Mouse (Mus musculus) c-Kit-positive CD71-positive TER-119-negative erythroid progenitor cells, embryonic 14.5 days (primary cell): ENCODE measurements around the gene Slc5a5.
A peak's percentile ranks its signal among the peaks of the same experiment; 100 is the strongest.
"Not testable (repeated sequence)": the region's sequence is repeated elsewhere in the genome, so short reads cannot be mapped to it uniquely, and the experiment has no call there.

Source experiments
- DNase-seq: peaks from one replicate; pipeline ENCODE4 v3.0.0-alpha.2; 2013; ENCODE audit warnings: low read depth

The Slc5a5 gene

DNA sequence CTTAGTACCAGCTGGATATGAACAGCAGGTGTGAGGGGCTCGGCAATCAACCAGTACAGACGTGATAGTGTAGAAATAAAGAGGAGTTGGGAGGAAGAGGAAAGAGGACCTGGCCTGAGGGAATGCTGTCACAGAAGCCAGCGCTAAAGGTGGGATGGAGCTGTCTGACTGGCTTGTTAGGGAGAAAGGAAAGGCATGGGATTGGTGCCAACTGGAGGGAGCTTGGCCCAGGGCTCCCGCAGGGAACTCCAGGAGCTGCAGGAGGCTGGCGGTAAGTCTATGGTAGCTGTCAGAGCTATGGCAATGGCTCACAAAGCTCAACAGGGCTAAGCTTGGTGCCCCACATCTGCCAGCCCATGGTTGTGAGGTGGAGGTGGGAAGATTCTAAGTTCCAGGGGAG, 9.7 kb upstream of the Slc5a5 start:
- no peak for DNase-seq

DNA sequence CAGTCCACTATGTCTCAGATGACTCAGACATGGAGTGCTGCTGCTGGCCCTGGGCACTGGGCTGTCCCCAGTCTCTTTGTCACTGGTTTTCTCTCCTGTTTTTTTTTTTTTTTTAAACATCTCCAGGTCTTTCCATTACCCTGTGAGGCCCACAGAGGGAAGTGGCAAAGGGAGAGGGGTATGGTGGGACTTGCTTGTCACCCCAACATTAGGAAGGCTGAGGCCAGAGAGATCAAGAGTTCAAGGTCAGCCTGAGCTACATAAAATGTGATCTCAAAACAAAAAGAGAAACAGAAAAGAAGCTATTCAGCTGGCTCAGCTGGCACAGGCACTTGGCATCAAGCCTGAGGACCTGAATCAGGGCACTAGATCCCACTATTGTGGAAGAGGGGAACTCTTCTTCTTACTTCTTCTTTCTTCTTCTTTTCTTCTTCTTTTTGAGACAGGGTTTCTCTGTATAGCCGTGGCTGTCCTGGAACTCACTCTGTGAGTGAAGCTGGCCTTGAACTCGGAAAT, 8.4 kb upstream of the Slc5a5 start:
- DNase-seq, result no peak

DNA sequence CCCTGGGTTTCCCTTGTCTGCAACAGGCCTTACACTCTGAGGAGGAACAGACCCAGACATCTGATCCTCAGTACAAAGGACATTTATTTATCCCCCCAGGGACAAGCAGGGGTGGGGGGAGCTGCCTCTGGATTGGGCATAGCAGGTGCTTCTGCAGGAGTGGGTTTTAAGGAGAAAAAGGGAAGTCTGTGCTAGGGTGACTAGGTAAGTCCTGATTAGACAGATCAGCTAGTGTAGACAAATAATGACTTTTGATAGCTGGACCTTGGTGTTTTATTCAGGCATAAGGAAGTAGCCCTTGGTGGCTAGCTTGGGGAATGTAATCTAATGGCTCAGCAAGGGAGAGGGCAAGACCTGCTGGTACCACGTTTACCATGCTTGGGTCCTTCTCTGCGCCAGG, 6.7 kb upstream of the Slc5a5 start:
- no peak for DNase-seq

DNA sequence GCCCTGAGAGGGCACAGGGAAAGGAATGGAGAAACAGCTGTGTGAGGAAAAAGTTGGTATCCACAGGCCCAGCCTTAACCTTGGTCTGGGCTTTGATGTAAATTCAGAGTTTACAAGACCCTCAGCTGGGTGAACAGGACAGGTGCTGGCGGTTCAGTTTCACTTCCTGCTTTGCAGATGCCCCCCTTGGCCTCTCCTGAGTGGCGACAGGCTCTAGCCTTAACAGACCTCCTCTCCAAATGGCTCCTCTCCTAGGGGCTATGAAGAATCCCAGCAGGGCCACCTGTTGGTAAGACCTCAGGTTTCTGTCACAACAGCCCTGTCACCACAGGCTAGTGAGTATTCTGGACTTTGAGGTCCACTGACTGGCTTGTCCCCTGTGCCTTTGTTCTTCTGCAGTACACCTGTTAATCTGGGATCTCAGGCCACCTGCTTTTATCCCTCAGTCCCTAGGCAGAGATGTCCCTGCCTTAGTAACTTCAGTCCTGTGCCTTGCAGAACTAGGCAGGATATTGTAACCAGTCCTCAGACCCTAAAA, 6.2 kb upstream of the Slc5a5 start:
- no peak for DNase-seq

DNA sequence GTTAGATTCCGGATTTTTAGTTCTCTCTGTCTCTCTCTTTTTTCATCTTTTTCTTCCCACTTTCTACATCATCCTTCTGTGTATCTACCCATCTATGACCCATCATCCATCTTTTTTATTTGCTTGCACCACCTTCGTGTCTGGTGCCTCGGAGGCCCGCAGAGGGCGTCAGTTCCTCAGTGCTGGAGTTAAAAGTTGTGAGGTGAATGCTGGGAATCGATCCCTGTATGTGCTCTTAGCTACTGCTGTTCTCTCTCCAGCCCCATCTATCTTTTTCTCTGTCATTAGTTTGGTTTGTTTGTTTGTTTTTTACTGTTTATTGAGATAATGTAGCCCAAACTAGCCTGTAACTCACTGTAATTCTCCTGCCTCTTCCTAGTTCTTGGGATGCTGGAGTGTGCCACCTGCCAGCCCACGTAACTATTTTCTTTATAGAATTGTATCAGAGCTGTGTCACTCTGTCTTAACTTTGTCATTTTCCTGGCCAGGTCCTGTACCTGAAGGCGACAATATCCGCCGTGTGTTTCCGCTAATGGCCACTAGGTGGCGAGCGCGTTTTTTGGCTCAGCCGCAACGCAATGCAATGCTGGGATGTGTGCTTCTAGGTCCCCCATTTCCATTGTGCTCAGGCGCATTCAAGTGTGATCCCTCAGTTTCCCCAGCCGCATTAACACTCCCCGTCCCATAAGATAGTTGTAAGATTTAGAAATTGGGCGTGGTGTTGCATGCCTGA, 5.3 kb upstream of the Slc5a5 start:
- peak; percentile 75 for DNase-seq

DNA sequence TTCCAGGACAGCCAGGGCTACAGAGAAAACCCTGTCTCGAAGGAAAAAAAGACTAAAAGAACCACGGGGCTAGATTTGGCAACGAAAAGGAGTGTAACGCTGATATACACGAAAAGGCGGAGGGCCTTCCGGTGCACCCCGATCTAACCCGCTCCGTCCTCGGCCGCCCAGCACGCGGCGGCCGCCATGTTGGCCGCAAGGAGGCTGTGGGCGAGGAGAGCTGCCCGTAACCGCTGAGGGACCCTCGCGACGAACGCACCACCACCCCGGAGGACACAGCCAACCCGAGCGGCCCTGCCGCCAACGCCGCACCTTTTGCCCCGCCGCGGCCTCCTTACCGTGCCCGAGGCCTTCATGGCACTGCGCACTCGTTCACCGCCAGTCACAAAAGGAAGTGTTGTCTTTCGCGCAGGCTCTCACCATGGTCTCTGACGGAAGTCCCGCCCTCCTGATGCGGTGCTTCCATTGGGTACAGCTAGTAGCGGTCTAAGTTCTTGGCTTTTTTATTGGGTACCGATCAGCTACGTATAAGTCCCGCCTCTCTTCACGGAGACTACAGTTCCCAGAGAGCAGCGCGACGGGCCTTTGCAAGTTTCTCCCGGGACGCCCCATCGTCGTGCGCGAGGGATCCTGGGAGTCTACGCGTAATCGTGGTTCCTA, 4.6 kb upstream of the Slc5a5 start, which contains the start of gene Rpl18a:
Rpl18a (minus strand) TSS at position 392 of the 660 bp plus-strand sequence.
- peak; percentile 97 for DNase-seq

DNA sequence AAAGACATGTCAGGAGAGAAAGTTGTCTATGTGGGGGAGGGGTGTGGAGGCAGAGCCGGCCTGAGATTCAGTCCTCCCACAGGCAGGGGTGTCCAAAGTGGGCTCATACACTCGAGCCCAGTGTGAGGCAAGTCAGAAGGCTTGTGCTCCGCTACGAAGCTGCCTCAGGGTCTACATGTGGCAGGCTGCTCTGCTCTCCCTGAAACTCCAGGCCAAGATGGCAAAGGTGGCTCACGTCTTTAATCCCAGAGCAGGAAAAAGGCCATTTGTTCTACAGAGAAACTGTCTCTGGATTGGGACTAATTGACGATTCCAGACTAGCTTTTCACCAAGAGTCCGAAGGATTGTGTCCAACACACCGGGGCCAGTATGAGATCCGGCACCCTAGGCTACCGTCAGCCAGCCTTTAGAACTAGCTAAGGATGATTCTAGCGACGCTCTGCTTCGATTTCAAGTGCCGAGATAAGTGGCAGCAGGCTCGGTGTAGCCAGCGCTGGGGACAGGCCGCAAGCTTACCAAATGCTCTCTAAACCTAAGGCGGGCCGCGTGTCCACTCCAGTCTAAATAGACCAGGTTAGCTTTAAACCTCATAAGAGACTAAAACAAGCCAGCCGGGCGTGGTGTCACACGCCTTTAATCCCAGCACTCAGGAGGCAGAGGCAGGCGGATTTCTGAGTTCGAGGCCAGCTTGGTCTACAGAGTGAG, 3.9 kb upstream of the Slc5a5 start:
- no peak for DNase-seq

DNA sequence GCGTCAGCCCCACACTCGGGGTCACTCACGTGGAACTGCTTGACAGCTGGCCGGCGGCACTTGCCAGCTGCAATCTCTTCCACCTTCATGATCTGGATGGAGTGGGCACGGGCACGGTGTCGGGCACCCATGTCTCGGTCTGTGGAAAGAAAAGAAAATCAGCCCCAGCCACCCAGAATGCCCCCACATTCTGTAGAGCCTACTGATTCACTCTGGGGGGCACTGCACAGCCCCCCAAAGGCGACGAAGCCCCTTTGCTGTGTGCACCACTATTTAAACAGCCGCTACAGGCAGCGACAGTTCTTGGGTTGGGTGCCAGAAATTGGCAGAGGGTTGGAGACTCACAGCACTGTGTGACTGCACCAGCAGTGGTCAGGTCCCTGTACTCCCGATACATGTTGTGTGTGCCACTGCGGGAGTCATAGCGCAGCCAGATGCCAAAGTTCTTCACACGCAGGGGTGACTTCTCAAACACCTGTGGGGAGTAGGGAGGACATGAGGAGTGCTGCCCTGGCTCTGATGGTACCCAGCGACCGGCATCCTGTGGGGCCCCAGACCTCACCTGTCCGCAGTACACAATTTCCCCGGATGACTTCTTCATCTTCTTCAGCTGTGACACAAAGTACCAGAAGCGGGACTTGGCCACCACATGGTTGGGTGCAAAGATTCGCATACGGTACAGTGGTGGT, 3.2 kb upstream of the Slc5a5 start:
- DNase-seq, result not testable (repeated sequence)

DNA sequence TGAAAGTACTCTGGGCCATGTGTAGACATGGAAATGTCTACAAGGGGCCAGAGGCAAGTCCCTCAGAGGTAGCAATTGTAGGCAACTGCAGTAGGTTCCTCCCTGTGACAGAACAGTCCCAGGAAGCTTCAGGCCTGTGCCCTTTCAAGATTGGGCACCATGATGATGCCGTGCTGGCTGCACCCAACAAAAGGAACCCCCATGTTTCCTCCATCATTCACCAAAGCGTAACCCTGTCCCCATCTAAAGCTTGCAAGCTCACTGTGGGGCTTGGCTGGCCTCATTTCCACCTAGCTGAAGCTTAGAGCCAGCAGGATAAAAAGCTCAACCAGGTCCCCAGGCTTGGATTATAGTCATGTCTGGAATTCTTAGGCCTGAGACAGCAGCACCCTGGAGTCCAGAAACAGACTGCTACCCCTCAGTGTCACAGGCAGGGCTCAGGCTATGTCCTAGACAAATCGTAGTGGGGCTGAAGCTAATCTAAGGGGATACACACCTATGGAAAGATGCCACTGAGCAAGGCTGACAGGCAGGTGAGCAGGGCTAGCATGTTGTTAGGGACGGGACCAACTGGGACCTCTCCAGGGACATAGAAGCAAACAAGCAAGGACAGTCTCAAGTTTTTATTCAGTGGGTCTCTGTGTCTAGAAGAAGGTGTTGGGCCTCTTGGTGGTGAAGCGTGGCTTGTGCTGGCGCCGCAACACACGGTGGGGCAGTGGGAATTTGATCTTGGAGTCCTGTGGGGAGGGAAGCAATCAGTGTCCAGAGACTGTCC, 2.4 kb upstream of the Slc5a5 start:
- no peak for DNase-seq

DNA sequence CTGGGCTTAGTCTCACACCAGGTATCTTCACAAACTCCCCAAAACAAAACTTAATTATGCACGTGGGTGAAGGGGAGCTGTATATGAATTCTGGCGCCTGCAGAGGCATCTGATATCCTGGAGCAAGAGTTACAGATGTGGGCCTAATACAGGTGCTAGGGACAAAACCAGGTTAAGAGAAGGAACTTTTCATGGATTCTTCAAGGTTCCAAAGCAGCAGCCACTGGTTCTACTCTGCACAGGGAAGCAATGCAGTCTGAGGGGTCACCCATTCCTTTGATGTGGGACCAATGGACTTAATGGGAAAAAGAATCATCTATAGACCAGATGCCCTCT, 1.8 kb upstream of the Slc5a5 start:
- DNase-seq, result no peak

DNA sequence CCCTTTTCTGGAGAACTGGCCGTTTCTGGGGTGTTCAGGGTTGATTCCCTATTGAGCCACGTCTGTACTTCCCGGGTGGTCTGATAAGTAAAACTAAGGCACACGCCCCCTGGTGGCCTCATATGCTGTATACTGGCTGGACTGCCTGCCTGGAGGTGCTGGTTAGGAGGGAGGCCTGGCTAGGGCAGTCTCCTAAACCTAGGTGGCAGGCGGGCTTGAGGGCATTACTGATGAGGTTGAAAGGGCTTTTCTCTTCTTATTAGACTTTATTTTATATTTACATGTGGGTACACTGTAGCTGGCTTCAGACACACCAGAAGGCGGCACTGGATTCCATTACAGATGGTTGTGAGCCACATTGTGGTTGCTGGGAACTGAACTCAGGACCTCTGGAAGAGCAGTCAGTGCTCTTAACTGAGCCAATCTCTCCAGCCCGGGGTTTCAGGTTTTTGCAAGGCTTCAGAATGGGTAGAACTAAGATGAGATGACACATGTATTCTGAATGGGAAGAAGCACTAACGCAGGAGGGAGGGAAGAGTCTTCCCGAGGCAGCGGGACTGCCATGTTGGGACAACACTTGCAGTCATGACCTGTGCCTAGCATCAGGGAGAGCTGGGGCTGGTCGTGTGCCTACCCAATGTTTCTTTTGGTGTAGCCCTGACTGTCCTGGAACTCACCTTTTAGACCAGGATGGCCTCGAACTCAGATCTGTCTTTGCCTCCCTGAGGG, 1.3 kb upstream of the Slc5a5 start:
- DNase-seq, result peak; percentile 89

DNA sequence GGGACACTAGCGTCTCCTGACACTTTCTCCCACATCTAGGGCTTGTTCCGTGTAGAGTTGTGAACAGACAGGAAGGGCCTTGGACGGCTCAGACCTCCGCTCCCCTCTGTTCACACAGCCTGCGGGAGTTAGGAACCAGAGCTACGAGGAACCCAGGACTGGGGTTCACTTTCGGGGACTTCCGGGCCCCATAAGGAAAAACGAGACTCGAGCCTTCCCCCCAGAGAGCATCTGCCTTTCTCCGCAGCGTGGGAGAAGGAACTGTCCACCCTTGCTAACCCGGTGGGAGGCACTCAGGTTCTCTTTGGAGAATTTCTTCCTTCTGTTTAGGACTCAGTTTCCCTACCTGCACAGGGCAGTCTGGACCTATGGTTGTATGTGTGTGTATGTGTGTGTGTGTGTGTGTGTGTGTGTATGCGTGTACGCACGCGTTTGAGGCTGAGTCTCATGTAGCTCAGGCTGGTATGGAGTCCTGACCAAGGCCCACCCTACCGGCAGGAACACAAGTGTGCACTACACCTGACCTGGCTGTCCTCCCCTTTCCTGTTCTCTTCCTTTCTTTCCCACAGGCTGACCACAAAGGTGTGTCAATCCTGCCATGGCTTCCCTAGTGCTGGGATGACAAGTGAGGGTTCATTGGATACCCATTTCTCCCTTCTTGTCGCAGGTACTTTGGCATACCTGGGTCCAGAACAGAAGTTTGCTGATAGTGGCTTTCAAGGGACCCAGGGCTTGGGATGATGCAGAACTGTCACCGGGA, 519 bp upstream of the Slc5a5 start:
- no peak for DNase-seq

DNA sequence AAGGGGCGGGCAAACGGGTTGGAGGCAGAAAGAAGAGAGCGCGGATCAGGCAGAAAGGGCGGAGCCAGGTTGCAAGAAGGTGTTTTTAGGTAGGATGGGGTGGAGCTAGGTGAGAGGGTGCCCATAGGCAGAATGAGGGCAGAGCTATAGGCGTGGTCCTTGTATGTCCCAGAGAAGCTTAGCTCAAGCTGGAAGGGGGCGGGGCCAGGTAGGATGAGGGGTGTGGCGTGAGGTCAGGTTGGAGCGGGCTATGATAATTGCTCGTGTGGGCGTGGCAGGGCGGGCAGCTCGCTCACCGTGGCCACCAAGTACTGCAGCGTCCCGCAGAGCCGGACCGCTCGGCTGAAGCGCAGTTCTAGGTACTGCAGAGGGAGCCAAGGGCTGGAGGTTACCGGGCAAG, 1.2 kb downstream of the Slc5a5 start:
- DNase-seq, result no peak

DNA sequence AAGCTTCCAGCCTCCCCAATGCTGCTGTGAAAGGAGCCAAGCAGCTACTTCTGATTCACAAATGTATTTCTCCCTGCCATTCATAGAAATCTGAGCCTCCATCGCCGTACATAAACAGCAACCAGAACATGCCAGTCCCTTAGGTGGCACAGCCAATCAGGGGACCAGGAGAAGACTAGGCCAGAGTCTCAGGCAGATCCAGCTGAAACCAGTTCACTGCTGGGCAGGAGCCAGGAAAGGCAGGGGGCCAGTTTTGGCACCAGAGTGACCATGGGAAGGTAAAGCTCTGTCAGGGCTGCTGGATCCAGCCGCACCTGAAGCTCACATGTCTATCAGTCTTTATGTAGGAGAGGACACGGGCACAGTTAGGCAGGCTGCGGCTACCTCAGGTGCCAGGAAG, 1.9 kb downstream of the Slc5a5 start:
- no peak for DNase-seq

DNA sequence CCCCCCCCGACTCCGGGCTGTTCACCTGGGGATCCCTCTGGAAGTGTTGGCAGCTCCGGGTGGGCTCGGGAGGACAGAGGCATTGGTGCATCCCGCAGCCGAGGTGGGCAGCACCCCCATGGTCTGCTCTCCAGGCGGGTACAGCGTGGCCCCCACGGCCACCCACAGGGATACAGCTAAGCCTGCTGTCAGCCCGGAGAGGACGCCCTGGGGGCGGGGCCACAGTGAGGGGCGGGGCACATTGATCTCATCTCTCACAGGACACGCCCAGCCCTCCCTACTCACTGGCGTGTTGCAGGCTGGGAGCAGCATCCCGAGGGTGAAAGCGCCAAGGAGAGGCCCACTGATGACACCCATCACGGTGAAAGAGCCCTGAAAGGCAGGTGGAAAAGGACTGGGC, 4.9 kb downstream of the Slc5a5 start:
- DNase-seq, result no peak

DNA sequence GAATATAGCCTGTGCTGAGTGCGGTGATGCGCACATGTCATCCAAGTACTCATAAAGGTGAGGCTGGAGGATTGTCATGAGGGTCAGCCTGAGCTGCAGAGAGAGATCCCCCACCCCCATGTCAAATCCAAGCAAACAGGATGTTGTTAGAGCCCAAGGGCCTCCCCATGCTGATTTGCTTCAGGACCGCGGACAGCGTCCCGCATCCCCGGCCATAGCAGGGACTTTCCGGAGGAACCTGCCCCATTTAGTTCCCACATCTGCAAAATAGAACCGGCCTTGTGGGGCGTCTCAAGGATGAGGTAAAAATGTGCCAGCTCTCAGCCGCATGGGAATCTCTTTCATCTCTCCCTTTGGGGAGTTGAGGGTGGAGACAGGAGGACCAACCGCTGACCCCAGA, 6.9 kb downstream of the Slc5a5 start:
- no peak for DNase-seq

DNA sequence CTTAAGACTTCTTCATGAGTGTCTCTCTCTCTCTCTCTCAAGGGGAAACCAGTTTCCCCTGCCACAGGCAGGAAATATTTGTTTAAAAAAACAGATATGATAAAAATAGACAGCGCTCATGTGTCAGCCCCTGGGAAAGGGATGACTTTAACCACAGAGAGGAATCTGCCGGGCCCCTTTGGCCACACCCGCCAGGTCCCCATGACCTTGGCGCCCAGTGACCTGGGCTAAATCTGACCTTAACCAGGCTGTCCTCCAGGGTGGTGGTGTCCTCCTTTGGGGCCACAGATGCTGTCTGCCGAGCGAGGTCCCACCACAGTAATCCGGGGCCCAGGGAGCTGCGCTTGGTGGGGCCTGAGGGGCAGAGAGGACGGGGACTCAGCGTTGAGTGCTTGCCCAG, 7.9 kb downstream of the Slc5a5 start:
- no peak for DNase-seq

DNA sequence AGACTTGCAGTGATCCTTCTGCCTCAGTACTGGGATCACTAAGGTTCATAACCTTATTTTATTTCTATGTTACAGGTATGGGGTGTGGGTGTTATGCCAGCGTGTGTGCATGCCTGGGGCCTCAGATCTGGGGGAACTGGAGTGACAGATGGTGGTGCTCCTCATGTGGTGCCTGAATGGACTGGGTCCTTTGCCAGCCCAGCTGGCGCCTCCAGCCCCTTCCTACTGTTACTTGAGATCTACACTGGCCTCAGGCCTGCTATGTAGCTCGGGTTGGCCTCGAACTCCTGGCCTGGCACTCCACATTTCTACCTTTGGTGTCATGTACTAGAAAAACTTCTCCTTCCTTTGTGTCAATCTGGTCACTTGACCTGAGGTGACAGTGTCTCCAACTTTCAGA, 8.4 kb downstream of the Slc5a5 start:
- DNase-seq, result no peak

DNA sequence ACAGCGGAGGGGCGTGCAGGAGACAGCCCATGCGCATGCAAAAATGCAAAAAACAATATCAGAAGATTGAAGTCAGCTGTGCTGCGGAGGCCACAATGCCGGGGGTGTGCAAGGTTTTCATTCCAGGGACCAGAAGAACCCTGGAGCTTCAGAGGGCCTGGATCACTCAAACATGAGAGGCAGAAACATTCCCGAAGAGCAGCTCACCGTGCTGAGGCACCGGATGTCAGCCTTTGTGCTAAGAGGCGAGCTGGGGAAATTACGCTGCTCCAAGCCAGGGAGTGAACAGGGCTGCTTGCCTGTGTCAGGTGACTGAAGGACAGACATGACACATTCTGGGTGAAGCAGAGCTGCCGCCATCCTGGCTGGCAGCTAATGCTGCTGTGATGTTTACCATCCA, 12.0 kb downstream of the Slc5a5 start:
- DNase-seq, result no peak

DNA sequence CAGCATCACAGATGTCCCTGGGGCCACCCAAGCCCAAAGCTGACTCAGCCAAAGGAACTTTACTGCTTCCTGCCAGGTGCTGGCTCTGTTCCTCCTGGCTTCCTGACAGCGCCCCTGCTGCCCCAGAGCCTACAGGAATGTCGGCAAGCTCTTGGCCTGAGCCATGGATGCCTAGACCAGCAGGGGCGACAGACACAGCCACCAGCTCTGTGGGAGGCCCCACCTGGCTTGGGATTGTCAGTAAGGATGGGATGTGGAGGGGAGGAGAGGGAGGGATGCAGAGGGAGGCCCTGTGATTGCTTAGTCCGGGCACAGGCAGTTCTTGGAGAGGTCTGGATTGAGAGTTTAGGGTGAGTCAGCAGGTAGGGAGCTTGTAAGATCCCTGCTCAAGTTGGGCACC, 12.4 kb downstream of the Slc5a5 start:
- DNase-seq, result no peak
